Mouse (Mus musculus) naive thymus-derived CD4-positive, alpha-beta T cell, adult 2 months (primary cell): ENCODE results near the gene Lcmt1.

Experiments
- DNase-seq: peaks from one replicate; pipeline ENCODE4 v3.0.0-alpha.2; 2011; ENCODE audit warnings: low read depth

Gene Lcmt1

GRCm38 (mm10) chr7:123360185-123360584, 9.4 kb upstream of the Lcmt1 start:
- DNase-seq, result no peak

GRCm38 (mm10) chr7:123361229-123361980, 8.2 kb upstream of the Lcmt1 start:
- no peak for DNase-seq

GRCm38 (mm10) chr7:123362806-123363205, 6.8 kb upstream of the Lcmt1 start:
- DNase-seq, result no peak

GRCm38 (mm10) chr7:123363971-123364370, 5.6 kb upstream of the Lcmt1 start:
- DNase-seq, result no peak

GRCm38 (mm10) chr7:123365876-123366741, 3.5 kb upstream of the Lcmt1 start:
- no peak for DNase-seq

- DNase-seq, result no peak
Observed at GRCm38 (mm10) chr7:123366806-123367205, 2.8 kb upstream of the Lcmt1 start.

- DNase-seq, result no peak
Observed at GRCm38 (mm10) chr7:123367218-123368150, 2.1 kb upstream of the Lcmt1 start.

GRCm38 (mm10) chr7:123368187-123368586, 1.4 kb upstream of the Lcmt1 start:
- no peak for DNase-seq

- DNase-seq, result peak; percentile 64
Observed at GRCm38 (mm10) chr7:123368778-123369746, 522 bp upstream of the Lcmt1 start.

- peak; percentile 25 for DNase-seq
Observed at GRCm38 (mm10) chr7:123370700-123371099, 1.1 kb downstream of the Lcmt1 start.

- peak; percentile 54 for DNase-seq
Observed at GRCm38 (mm10) chr7:123371501-123371900, 1.9 kb downstream of the Lcmt1 start.

GRCm38 (mm10) chr7:123377443-123378400, 8.1 kb downstream of the Lcmt1 start:
- DNase-seq, result peak; percentile 97

- no peak for DNase-seq
Observed at GRCm38 (mm10) chr7:123385693-123386407, 16.3 kb downstream of the Lcmt1 start.

GRCm38 (mm10) chr7:123389686-123390280, 20.2 kb downstream of the Lcmt1 start:
- no peak for DNase-seq

- no peak for DNase-seq
Observed at GRCm38 (mm10) chr7:123394271-123394670, 24.7 kb downstream of the Lcmt1 start.

GRCm38 (mm10) chr7:123396900-123397299, 27.3 kb downstream of the Lcmt1 start:
- DNase-seq, result no peak

- no peak for DNase-seq
Observed at GRCm38 (mm10) chr7:123397369-123397768, 27.8 kb downstream of the Lcmt1 start.

GRCm38 (mm10) chr7:123397931-123398330, 28.3 kb downstream of the Lcmt1 start:
- no peak for DNase-seq

GRCm38 (mm10) chr7:123398828-123399227, 29.2 kb downstream of the Lcmt1 start:
- DNase-seq, result peak; percentile 37
